Mouse (Mus musculus) hindbrain, embryonic 10.5 days (tissue): ENCODE measurements around the gene Rps17. TPM values are rescaled to one million over a fixed set of nuclear protein-coding genes. Genes with fewer than 3 reads are reported as not detected.

Experiments used
- DNase-seq: peaks from one replicate; pipeline ENCODE4 v3.0.0-alpha.2; 2017; ENCODE audit warnings: low spot score
- H3K27ac ChIP-seq: fragments of 300-500 bp; sonication (generic); 2 replicates; pipeline ENCODE4 v1.5.1; 2016; ENCODE audit warnings: mild to moderate bottlenecking, moderate library complexity
- H3K27me3 ChIP-seq: fragments of 300-500 bp; sonication (generic); 2 replicates; pipeline ENCODE4 v1.6.1; 2016; ENCODE audit warnings: mild to moderate bottlenecking; ENCODE audit not compliant: poor library complexity, insufficient read depth, severe bottlenecking
- H3K36me3 ChIP-seq: fragments of 300-500 bp; sonication (generic); 2 replicates; pipeline ENCODE4 v1.6.1; 2016; ENCODE audit warnings: mild to moderate bottlenecking, moderate library complexity
- H3K4me1 ChIP-seq: fragments of 300-500 bp; sonication (generic); replicated peaks from 2 replicates; pipeline ENCODE4 v1.6.1; 2016; ENCODE audit warnings: mild to moderate bottlenecking
- H3K4me3 ChIP-seq: fragments of 300-500 bp; sonication (generic); 2 replicates; pipeline ENCODE4 v1.5.1; 2016; ENCODE audit warnings: mild to moderate bottlenecking, moderate library complexity
- H3K9me3 ChIP-seq: fragments of 300-500 bp; sonication (generic); 2 replicates; pipeline ENCODE4 v1.6.1; 2016; ENCODE audit warnings: mild to moderate bottlenecking, moderate library complexity
- WGBS: fragments of 180-500 bp; shearing (Covaris S2); methylation state at CpG from one replicate; pipeline ENCODE4 v1.1.7; 2016; 5-methylcytosine and 5-hydroxymethylcytosine counted together
- polyA plus RNA-seq: library from polyadenylated mRNA; unstranded; fragments of >200 nt; fragmentation: Nextera tagmentation; extraction: Ambion mirVana; gene quantifications from 2 replicates; pipeline ENCODE4 v1.2.1, GENCODE M21; 2016

The Rps17 gene
- polyA plus RNA-seq, 1 experiment from 2014 or later = 1,093 TPM

- peak overlapping the region; percentile 95 for H3K27ac ChIP-seq
- WGBS = 22% methylated on average over 10 of the region's 10 CpGs
- no peaks in the 10 kb centered on the region for H3K9me3 ChIP-seq
- peaks cover 29% of the 10 kb centered on the region for H3K4me1 ChIP-seq
- H3K27me3 ChIP-seq = no peaks in the 10 kb centered on the region
- DNase-seq = no peak
- H3K4me3 ChIP-seq = peak overlapping the region; percentile 99
- peaks cover 54% of the 10 kb centered on the region for H3K36me3 ChIP-seq
These were observed 1.2 kb downstream of the Rps17 start for GRCm38 (mm10) chr7:81343831-81344230.

- no peak for DNase-seq
- H3K4me3 ChIP-seq = peak overlapping the region; percentile 99
- 45% methylated on average over 8 of the region's 8 CpGs for WGBS
These were observed 1.7 kb downstream of the Rps17 start for GRCm38 (mm10) chr7:81343316-81343715.

GRCm38 (mm10) chr7:81342356-81343094, 2.5 kb downstream of the Rps17 start:
- Histone ChIP-seq H3K27me3 (no peaks in the 10 kb centered on the region), H3K9me3 (no peaks in the 10 kb centered on the region), H3K36me3 (peaks cover 67% of the 10 kb centered on the region), H3K27ac (no peak overlapping the region), H3K4me1 (peaks cover 29% of the 10 kb centered on the region), H3K4me3 (peak overlapping the region; percentile 99)
- DNase-seq = no peak
- 77% methylated on average over 8 of the region's 8 CpGs for WGBS

More at GRCm38 (mm10) chr7:81343316-81343715, 1.7 kb downstream of the Rps17 start:
- Histone ChIP-seq H3K4me1 (peaks cover 29% of the 10 kb centered on the region), H3K36me3 (peaks cover 59% of the 10 kb centered on the region), H3K9me3 (no peaks in the 10 kb centered on the region), H3K27ac (0 out of 2 replicates have a peak overlapping the region, but pooled peaks have one; percentile 95), H3K27me3 (no peaks in the 10 kb centered on the region)

GRCm38 (mm10) chr7:81341563-81341962, 3.5 kb downstream of the Rps17 start:
- Histone ChIP-seq H3K4me1 (peaks cover 30% of the 10 kb centered on the region), H3K27ac (no peak overlapping the region), H3K4me3 (no peak overlapping the region), H3K27me3 (no peaks in the 10 kb centered on the region), H3K36me3 (peaks cover 75% of the 10 kb centered on the region), H3K9me3 (no peaks in the 10 kb centered on the region)
- DNase-seq = no peak
- WGBS = 54% methylated on average over 3 of the region's 3 CpGs

GRCm38 (mm10) chr7:81339783-81340182, 5.3 kb downstream of the Rps17 start:
- Histone ChIP-seq H3K9me3 (no peaks in the 10 kb centered on the region), H3K4me1 (peaks cover 40% of the 10 kb centered on the region), H3K36me3 (peaks cover 88% of the 10 kb centered on the region), H3K4me3 (no peak overlapping the region), H3K27me3 (no peaks in the 10 kb centered on the region), H3K27ac (no peak overlapping the region)
- peak; percentile 68 for DNase-seq
- 84% methylated on average over 4 of the region's 4 CpGs for WGBS

GRCm38 (mm10) chr7:81338522-81338873, 6.6 kb downstream of the Rps17 start:
- no peak overlapping the region for H3K27ac ChIP-seq
- no peaks in the 10 kb centered on the region for H3K27me3 ChIP-seq
- DNase-seq = no peak
- H3K36me3 ChIP-seq = peaks cover 82% of the 10 kb centered on the region
- WGBS = 93% methylated on average over 3 of the region's 3 CpGs
- H3K4me3 ChIP-seq = no peak overlapping the region
- no peaks in the 10 kb centered on the region for H3K9me3 ChIP-seq
- H3K4me1 ChIP-seq = peaks cover 34% of the 10 kb centered on the region

GRCm38 (mm10) chr7:81337785-81338521, 7.1 kb downstream of the Rps17 start:
- Histone ChIP-seq H3K27me3 (no peaks in the 10 kb centered on the region), H3K4me3 (no peak overlapping the region), H3K4me1 (peaks cover 28% of the 10 kb centered on the region), H3K27ac (no peak overlapping the region), H3K36me3 (peaks cover 82% of the 10 kb centered on the region), H3K9me3 (no peaks in the 10 kb centered on the region)
- no peak for DNase-seq
- 96% methylated on average over 21 of the region's 21 CpGs for WGBS

GRCm38 (mm10) chr7:81336432-81336786, 8.6 kb downstream of the Rps17 start:
- Histone ChIP-seq H3K4me1 (peaks cover 17% of the 10 kb centered on the region), H3K27me3 (no peaks in the 10 kb centered on the region), H3K27ac (peak overlapping the region; percentile 88), H3K36me3 (peaks cover 80% of the 10 kb centered on the region), H3K9me3 (no peaks in the 10 kb centered on the region), H3K4me3 (peak overlapping the region; percentile 36)
- 31% methylated on average over 8 of the region's 8 CpGs for WGBS
- DNase-seq = peak; percentile 70

GRCm38 (mm10) chr7:81335705-81336431, 9.2 kb downstream of the Rps17 start:
- 49% methylated on average over 18 of the region's 18 CpGs for WGBS
- Histone ChIP-seq H3K4me3 (peak overlapping the region; percentile 36), H3K27ac (peak overlapping the region; percentile 88)

GRCm38 (mm10) chr7:81331851-81332250, 13.2 kb downstream of the Rps17 start:
- peaks cover 52% of the 10 kb centered on the region for H3K36me3 ChIP-seq
- no peak overlapping the region for H3K27ac ChIP-seq
- H3K27me3 ChIP-seq = no peaks in the 10 kb centered on the region
- no peaks in the 10 kb centered on the region for H3K9me3 ChIP-seq
- 87% methylated on average over 7 of the region's 7 CpGs for WGBS
- DNase-seq = no peak
- peaks cover 29% of the 10 kb centered on the region for H3K4me1 ChIP-seq
- H3K4me3 ChIP-seq = no peak overlapping the region

More at GRCm38 (mm10) chr7:81335705-81336431, 9.2 kb downstream of the Rps17 start:
- Histone ChIP-seq H3K9me3 (no peaks in the 10 kb centered on the region), H3K27me3 (no peaks in the 10 kb centered on the region), H3K36me3 (peaks cover 75% of the 10 kb centered on the region), H3K4me1 (peaks cover 21% of the 10 kb centered on the region)
- DNase-seq = peak; percentile 73

- peaks cover 23% of the 10 kb centered on the region for H3K4me1 ChIP-seq
- no peaks in the 10 kb centered on the region for H3K9me3 ChIP-seq
- no peak overlapping the region for H3K4me3 ChIP-seq
- H3K27ac ChIP-seq = no peak overlapping the region
- 26% methylated on average over 3 of the region's 3 CpGs for WGBS
- DNase-seq = no peak
- H3K36me3 ChIP-seq = peaks cover 46% of the 10 kb centered on the region
- no peaks in the 10 kb centered on the region for H3K27me3 ChIP-seq
These were observed 14.3 kb downstream of the Rps17 start for GRCm38 (mm10) chr7:81330767-81331166.

- Histone ChIP-seq H3K36me3 (peaks cover 33% of the 10 kb centered on the region), H3K4me3 (no peak overlapping the region), H3K27ac (no peak overlapping the region), H3K27me3 (no peaks in the 10 kb centered on the region), H3K9me3 (no peaks in the 10 kb centered on the region), H3K4me1 (peaks cover 15% of the 10 kb centered on the region)
- WGBS = 86% methylated on average over 10 of the region's 10 CpGs
- DNase-seq = no peak
These were observed 17.4 kb downstream of the Rps17 start for GRCm38 (mm10) chr7:81327661-81328060.

- H3K27ac ChIP-seq = no peak overlapping the region
- WGBS = 84% methylated on average over 6 of the region's 6 CpGs
- no peak for DNase-seq
- no peaks in the 10 kb centered on the region for H3K9me3 ChIP-seq
- H3K4me1 ChIP-seq = peaks cover 15% of the 10 kb centered on the region
- peaks cover 25% of the 10 kb centered on the region for H3K36me3 ChIP-seq
- H3K4me3 ChIP-seq = no peak overlapping the region
- H3K27me3 ChIP-seq = no peaks in the 10 kb centered on the region
These were observed 18.2 kb downstream of the Rps17 start for GRCm38 (mm10) chr7:81326859-81327258.
